Mouse (Mus musculus) fibroblast of lung, adult 2 months (primary cell): Measurements from ENCODE around the gene Gpr119.

Experiments used
- DNase-seq: peaks from one replicate; pipeline ENCODE4 v3.0.0-alpha.2; 2011; ENCODE audit warnings: low read depth

The Gpr119 gene

DNA sequence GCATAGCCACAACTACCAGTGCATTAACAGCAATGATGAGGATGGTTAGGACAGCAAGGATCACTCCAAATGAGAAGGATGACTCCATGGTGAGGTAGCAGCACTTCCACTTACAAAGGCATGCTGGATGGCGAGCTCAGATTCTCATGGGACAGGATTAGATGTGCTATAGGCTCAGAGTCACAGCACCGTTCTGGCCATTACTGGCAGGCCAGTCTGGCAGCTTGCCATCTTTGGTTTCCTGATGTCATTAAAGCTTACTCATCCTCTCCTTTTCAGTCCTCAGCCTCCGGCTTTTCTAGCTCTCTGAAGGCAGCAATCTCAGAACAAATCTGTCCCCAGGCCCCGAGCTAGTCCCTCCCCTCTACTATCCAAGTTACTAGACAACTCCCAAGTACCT lies at the start of gene Gpr119:
TSS of gene Gpr119 (minus strand) at position 308 of the 400 bp plus-strand sequence.
- no peak for DNase-seq

DNA sequence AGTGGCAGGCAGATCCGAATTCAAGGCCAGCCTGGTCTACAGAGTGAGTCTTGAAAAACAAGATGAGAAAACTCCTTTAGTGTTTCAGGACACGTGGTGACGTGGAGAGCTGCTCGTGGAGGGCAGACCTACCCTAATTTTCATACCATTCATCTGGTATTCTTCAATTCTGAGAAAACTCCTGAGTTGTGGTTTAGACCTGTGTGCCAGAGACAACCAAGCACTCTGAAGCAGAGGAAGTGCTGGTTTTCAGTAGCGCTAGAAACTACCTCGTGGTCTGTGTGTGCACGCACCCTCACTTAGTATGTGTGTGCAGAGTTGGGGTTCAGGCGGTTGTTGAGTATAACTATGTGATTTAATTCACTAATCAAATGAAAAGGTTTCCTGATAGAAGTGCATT lies 38.6 kb upstream of the Gpr119 start:
- DNase-seq: no peak

GRCm38 (mm10) chrX:48709701-48710100 lies 35.4 kb upstream of the Gpr119 start:
- DNase-seq: no peak

- peak; percentile 69 for DNase-seq
Observed at GRCm38 (mm10) chrX:48694864-48695371, 20.6 kb upstream of the Gpr119 start, which contains the start of gene Rbmx2. Gene Rbmx2, plus strand, starts transcription at chrX:48695004.

DNA sequence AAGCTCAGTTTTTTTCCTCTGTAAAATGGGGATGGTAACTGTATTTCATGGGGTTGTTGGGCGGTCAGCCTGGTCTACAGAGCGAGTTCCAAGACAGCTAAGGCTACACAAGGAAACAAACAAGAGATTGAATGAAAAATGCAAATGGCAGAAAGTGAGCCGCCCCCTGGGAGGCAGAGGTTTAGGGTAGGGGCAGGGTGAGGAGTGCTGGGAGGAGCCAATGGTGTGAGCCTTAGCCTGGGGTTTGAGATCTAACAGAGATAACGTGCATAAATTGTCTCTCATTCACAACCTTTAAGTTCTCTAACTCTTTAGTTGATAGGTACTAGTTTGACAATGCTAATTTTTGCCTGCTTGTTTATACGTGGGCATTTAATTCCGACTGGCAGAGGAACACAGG lies 20.2 kb upstream of the Gpr119 start:
- no peak for DNase-seq

DNA sequence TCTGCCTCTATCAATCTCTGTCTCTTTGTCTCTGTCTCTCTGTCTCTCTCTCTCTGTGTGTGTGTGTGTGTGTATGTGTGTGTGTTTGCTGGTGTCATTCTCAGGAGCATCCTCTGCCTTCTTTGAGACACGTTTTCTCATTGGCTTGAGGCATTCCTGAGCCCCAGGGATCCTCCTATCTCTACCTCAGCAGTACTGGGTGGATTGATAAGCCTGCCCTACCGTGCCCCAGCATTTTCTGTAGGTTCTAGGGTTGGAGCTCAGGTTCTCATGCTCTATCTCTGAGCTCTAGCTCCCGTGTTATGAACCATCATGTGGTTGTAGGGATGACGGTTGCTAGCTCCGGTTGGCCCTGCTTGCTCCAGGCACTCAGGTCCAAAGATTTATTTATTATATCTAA lies 9.6 kb upstream of the Gpr119 start:
- DNase-seq: no peak

- DNase-seq: peak; percentile 6
Observed at GRCm38 (mm10) chrX:48683451-48683850, 9.2 kb upstream of the Gpr119 start.

GRCm38 (mm10) chrX:48671714-48672113 lies 2.6 kb downstream of the Gpr119 start:
- no peak for DNase-seq

DNA sequence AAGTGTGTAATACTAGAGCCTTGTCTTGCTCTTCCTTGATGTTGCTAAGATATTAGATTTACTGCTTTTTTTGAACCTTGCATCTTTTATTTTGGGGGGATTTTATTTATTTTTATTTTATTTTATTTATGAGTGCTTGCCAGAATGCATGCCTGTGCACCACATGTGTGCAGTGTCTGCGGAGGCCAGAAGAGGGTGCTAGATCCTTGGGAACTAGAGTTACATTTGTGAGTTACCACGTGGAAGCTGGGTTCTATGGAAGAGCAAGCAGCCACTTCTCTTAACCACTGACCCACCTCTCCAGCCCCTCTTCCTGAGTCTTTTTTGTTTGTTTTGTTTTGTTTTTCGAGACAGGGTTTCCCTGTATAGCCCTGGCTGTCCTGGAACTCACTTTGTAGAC lies 4.7 kb downstream of the Gpr119 start:
- DNase-seq: no peak

DNA sequence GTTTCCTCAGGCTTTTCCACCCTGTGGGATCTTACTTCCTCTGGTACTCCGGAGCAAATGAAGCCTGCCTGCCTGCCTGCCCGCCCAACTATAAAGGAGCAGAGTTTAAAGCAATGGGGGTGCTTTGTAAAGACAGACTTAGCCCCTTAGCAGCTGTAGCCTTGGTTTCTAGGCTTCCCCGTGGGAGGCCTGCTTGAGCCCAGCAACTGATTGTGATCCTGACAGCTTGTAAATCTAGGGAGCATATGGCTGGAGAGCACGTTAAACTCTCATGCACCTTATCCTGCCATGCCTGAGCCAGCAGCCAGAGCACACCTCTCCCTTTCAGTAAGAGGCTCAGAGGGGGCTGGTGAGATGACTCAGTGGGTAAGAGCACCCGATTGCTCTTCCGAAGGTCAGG lies 7.5 kb downstream of the Gpr119 start:
- DNase-seq: no peak

- no peak for DNase-seq
Observed at GRCm38 (mm10) chrX:48644122-48644521, 30.2 kb downstream of the Gpr119 start.

DNA sequence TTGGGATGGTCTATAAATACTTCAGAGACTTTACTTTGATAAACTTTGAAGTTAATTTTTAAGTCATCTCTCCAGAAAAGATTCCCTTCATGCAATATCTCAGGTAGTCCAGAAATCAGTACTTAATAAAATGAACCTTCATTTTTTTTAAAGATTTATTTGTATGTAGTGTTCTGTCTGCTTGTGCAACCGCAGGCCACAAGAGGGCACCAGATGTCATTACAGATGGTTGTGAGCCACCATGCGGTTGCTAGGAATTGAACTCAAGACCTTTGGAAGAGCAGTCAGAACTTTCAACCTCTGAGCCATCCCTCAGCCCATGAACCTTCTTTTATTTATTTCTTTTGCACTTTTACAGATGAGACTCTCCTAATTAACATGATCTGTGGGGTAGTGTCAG lies 37.2 kb downstream of the Gpr119 start:
- DNase-seq: no peak

- DNase-seq: no peak
Observed at GRCm38 (mm10) chrX:48624054-48624420, 50.2 kb downstream of the Gpr119 start.

- DNase-seq: peak; percentile 57
Observed at GRCm38 (mm10) chrX:48623379-48624053, 50.8 kb downstream of the Gpr119 start, which contains the start of gene Slc25a14. Gene Slc25a14, plus strand, starts transcription at chrX:48623413.

GRCm38 (mm10) chrX:48623049-48623378 lies 51.3 kb downstream of the Gpr119 start:
- DNase-seq: no peak
